Comparison of ENCODE assay signal across 13 mouse cellular contexts in the genomic region with DNA sequence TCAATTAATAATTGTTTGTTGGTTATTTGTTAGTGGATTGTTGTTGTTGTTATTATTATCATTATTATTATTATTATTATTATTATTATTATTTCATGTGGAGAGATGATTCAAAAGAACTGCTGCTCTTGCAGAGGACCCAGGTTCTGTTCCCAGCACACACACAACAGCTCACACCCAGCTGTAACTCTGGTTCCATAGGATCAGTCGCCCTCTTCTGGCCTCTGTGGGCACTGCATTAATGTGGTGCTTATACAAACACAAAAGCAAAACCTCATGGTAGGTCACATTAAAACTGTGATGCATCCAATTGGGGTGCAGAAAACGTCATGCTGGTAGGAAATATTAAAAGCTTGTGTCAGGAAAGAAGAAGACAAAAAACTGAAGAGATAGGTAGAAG. TPM values are rescaled to one million over a fixed set of nuclear protein-coding genes. Genes with fewer than 3 reads are reported as not detected.
DNase-seq lines count a peak whose midpoint lies in the region; ATAC-seq lines count a peak whose summit lies in the region.
"Had no signal": no experiment of that assay in that cellular context is flagged by ENCODE, and none has a peak within 500 bp of the region (broad histone marks: within the 10 kb centered on the region; RNA-seq: fewer than 3 reads in every experiment).

No protein-coding gene starts in this region.

- H3K27me3 ChIP-seq in midbrain, embryonic 10.5 days (ENCODE audit: low read depth, poor library complexity, severe bottlenecking) = no peaks in the 10 kb centered on the region
- H3K27me3 ChIP-seq in midbrain, embryonic 13.5 days = no peaks in the 10 kb centered on the region
- no peaks in the 10 kb centered on the region for H3K27me3 ChIP-seq in splenic B cell, adult 2 months (ENCODE audit: control insufficient read depth, insufficient read depth, low read length, poor library complexity, severe bottlenecking)
- H3K27me3 ChIP-seq: limb, embryonic 12.5 days had no signal

- no peak overlapping the region for H3K27ac ChIP-seq in midbrain, embryonic 10.5 days (replicated peaks)
- no peak overlapping the region for H3K27ac ChIP-seq in midbrain, embryonic 13.5 days
- H3K27ac ChIP-seq: limb, embryonic 12.5 days had no signal

- no peak overlapping the region for H3K4me2 ChIP-seq in midbrain, embryonic 13.5 days (replicated peaks)
- H3K4me2 ChIP-seq: limb, embryonic 12.5 days had no signal

- peaks cover 46% of the 10 kb centered on the region for H3K9me3 ChIP-seq in midbrain, embryonic 10.5 days (replicated peaks)
- H3K9me3 ChIP-seq in midbrain, embryonic 13.5 days = peaks cover 24% of the 10 kb centered on the region; the same call in 1 of the 2 replicates

- no peaks in the 10 kb centered on the region for H3K4me1 ChIP-seq in midbrain, embryonic 10.5 days
- no peaks in the 10 kb centered on the region for H3K4me1 ChIP-seq in midbrain, embryonic 13.5 days (replicated peaks)
- H3K4me1 ChIP-seq: limb, embryonic 12.5 days had no signal

- DNase-seq in CD4-positive, CD25-positive, alpha-beta regulatory T cell, adult 2 months (ENCODE audit: low read depth, low spot score) = peak; percentile 9
- peak; percentile 21 for DNase-seq in midbrain, embryonic 10.5 days (ENCODE audit: low spot score)
- peak; percentile 26 for DNase-seq in embryo, embryonic 11.5 days (ENCODE audit: low read depth, low spot score)
- peak; percentile 2 for DNase-seq in splenic B cell, adult 2 months (ENCODE audit: low read depth, low spot score)
- DNase-seq in cerebellum, adult 11-12 months = no peak
- DNase-seq in Muller cell, postnatal 12 days (ENCODE audit: inconsistent ontology term) = no peak
- DNase-seq: cerebellum, adult 11 months; gastrocnemius, postnatal 14 days; heart, postnatal 10 days; lung, postnatal 36 days had no signal

- no peak overlapping the region for H3K4me3 ChIP-seq in midbrain, embryonic 10.5 days
- no peak overlapping the region for H3K4me3 ChIP-seq in midbrain, embryonic 13.5 days (replicated peaks)
- H3K4me3 ChIP-seq: limb, embryonic 12.5 days had no signal

- ATAC-seq in CD4-positive, CD25-positive, alpha-beta regulatory T cell, adult 4 months = no peak
- ATAC-seq in midbrain, embryonic 13.5 days = no peak

- 36% methylated on average over 2 of the region's 2 CpGs for WGBS in midbrain, embryonic 10.5 days
- WGBS in midbrain, embryonic 13.5 days = 45% methylated on average over 2 of the region's 2 CpGs

- no peaks in the 10 kb centered on the region for H3K36me3 ChIP-seq in midbrain, embryonic 10.5 days
- no peaks in the 10 kb centered on the region for H3K36me3 ChIP-seq in midbrain, embryonic 13.5 days
- H3K36me3 ChIP-seq in splenic B cell, adult 2 months (ENCODE audit: control insufficient read depth, insufficient read depth, low read length, poor library complexity, severe bottlenecking) = no peaks in the 10 kb centered on the region
- H3K36me3 ChIP-seq: limb, embryonic 12.5 days had no signal

- no peak overlapping the region for H3K9ac ChIP-seq in midbrain, embryonic 13.5 days (replicated peaks)
- H3K9ac ChIP-seq: limb, embryonic 12.5 days had no signal

RNA-seq across cellular contexts. Expression of a gene that starts 12.4 kb away (rescaled TPM):
- not detected for polyA plus RNA-seq in CD4-positive, CD25-positive, alpha-beta regulatory T cell, adult 4 months (2017; shearing (Covaris generic))
- not detected in 2 replicates for polyA plus RNA-seq in midbrain, embryonic 10.5 days (2016; fragmentation: Nextera tagmentation; extraction: Ambion mirVana)
- not detected in 2 replicates for polyA plus RNA-seq in midbrain, embryonic 13.5 days (2015; fragmentation: Nextera tagmentation; extraction: Ambion mirVana)
- polyA plus RNA-seq: limb, embryonic 12.5 days had no signal

RNA-seq across cellular contexts. Expression of a gene that starts 22.6 kb away (rescaled TPM):
- polyA plus RNA-seq in CD4-positive, CD25-positive, alpha-beta regulatory T cell, adult 4 months (2017; shearing (Covaris generic)) = not detected
- polyA plus RNA-seq in midbrain, embryonic 10.5 days (2016; fragmentation: Nextera tagmentation; extraction: Ambion mirVana) = not detected in 2 replicates
- polyA plus RNA-seq in midbrain, embryonic 13.5 days (2015; fragmentation: Nextera tagmentation; extraction: Ambion mirVana) = not detected in 2 replicates
- polyA plus RNA-seq: limb, embryonic 12.5 days had no signal

RNA-seq across cellular contexts. Expression of a gene that starts 37.2 kb away (rescaled TPM):
- 1 to 10 TPM in 1 of 2 experiments, under 1 TPM in 1; 0.42 to 1.2 TPM for polyA plus RNA-seq in CD4-positive, CD25-positive, alpha-beta regulatory T cell, adult 4 months (2017; shearing (Covaris generic))
- polyA plus RNA-seq in midbrain, embryonic 10.5 days (2016; fragmentation: Nextera tagmentation; extraction: Ambion mirVana) = 0.34 TPM in 1 of 2 replicates, not detected in the other
- 0.28 and 0.32 TPM in 2 replicates for polyA plus RNA-seq in midbrain, embryonic 13.5 days (2015; fragmentation: Nextera tagmentation; extraction: Ambion mirVana)
- polyA plus RNA-seq: limb, embryonic 12.5 days had no signal

Comparison
In these comparisons a context has a peak if more than half of its experiments do, and no peak if none do; other contexts are left out.
1. DNase-seq: peak in CD4-positive, CD25-positive, alpha-beta regulatory T cell, adult 2 months (single experiment), midbrain, embryonic 10.5 days (single experiment), embryo, embryonic 11.5 days (single experiment) and splenic B cell, adult 2 months (single experiment); none in cerebellum, adult 11-12 months (single experiment) and Muller cell, postnatal 12 days (single experiment).